Mouse (Mus musculus) c-Kit-positive CD71-positive TER-119-negative erythroid progenitor cells, embryonic 14.5 days (primary cell): Measurements from ENCODE around the gene Ick.
A peak's percentile ranks its signal among the peaks of the same experiment; 100 is the strongest.

Source experiments
- DNase-seq: peaks from one replicate; pipeline ENCODE4 v3.0.0-alpha.2; 2013; ENCODE audit warnings: low read depth

The Ick gene

DNA sequence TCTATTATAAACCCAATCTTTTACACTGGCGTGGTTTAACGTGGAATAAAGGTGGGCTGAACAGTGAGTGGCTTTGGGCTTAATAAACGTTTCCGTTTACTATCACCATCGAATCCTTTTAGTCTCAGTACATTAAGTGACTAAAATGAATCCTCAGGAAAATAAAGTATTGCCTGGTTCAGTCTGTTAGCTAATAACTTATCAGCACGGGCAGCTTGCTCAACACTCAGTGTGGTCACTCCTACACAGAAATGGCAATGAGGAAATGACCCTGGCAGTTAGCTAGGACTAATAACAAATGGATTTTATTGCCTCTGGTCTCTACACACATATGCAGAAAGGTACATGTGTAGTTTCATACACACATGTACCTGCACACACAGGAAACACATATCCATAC, 4.0 kb upstream of the Ick start:
- DNase-seq: peak; percentile 46

DNA sequence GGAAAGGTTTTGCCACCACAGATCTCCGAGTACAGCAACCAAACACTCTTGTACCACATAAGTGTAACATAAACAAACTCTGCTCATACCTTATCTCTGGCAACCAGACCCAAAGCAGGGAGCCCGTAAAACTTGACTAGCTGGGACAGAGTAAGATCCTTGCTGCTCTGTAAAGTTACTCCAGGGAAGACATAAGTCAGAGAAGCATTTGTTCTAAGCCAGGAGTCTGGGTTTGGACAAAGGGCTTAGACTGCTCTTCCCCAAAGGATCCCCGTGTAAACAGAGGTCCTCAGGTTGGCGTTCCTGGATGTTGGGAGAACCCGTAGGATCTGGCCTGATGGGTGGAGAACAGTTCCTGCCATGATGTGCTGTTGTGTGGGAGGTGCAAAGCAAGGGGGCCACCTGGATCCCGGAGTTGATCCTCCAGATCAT, 3.5 kb upstream of the Ick start:
- DNase-seq: peak; percentile 63

DNA sequence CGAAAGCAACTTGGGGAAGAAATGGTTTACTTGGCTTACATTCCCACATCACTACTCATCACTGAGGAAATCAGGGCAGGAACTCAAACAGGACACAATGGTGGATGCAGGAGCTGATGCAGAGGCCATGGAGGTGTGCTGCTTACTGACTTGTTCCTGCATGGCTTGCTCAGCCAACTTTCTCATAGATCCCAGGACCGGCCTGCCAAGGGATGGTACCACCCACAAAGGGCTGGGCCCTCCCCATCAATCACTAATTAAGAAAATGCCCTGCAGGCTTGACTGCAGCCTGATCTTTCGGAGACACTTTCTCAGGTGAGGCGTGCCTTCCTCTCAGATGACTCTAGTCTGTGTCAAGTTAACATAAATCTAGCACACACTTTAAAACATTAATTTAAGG, 2.2 kb upstream of the Ick start:
- no peak for DNase-seq

DNA sequence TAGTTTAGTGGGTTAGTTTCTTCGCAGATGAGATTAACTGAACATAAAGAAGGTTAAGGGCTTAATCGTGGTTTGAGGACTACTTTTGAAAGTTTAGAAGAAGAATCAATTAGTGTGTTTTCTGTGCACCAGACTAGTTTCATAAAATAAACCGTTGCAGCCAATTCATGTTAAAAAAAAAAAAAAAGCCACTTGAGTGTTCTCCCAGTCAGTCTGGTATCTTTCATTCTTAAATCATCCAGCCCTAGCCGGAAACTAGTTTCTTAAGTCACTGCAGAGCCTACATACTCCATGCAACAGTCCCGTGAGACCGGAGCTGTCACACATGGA, 1.4 kb upstream of the Ick start:
- no peak for DNase-seq

DNA sequence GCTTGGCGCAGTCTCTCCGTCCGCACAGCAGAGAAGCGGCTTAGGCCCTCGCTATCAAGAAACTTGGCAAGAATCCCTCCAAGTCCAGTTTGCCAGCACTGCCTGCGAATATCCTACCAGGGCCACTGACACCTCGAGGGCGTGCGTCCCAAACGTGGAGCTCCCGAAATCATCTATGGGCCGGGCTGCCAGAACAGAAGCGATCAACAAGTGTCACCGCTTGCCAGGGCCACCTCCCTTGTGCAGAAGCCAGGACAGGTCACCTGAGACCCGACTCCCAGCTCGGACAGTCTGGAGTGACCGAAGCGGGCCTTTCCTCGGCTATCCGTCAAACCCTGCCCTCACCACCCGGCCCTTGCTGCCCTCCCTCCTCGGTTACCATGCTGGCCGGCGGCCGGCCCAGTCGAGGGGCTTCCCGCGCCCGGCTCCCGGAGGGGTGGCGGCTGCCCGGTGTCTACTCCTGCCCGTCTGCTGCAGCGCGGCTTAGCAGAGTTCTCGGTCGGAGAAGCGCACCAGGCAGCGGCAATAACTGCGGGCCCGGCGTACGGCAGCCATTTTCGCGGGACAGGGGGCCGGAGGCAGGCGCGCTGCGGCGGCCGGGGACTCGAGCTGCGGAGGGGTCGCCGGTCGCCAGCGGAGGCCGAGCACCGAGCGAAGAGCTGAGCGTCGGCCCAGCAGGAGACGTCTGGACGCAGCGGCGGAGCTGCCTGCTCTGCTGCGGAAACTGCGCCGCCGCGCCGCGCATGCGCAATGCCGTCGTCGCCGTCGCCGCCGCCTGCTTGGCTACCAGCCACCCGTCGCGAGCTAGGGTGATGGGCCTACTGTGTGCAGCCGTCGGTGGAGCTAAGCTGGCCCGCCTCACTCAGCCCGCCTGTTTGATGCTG, 838 bp upstream of the Ick start:
- DNase-seq: peak; percentile 56

DNA sequence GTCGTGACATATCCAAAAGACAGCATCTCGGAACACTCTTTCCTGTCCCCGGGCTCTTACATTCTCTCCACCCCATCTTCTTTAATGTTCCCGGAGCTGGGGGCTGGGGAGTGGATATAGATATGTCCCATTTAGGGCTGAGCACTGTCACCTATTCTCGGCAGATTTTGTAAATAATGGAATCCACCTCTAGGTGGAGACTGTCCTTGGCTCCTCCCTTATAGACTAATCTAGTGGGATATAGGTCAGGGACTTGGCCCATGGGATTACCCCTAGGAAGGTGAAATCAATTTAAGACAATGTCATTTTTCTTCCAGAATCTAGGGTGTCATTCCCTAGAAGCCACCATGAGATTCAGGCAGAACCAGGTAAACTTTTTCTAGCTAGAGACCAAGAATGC, 664 bp downstream of the Ick start:
- peak; percentile 62 for DNase-seq

DNA sequence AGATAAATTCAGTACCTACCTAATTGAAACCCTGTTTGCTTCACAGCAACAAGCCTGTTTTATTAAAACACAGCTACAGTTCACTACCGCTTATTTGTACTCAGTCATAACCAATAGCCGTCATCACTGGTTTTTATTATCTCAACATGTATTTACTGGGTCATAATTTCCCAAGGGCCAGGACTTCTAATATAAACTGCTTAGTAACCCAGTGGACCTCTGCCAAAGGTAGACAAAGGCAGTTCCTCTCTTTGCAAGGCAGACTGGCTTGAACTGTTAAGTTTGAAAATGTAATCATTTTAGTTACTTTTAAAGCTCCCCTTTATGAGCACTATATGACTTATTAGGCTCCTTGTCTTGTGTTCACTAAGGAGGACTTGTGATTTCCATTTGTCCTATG, 2.5 kb downstream of the Ick start:
- DNase-seq: no peak

DNA sequence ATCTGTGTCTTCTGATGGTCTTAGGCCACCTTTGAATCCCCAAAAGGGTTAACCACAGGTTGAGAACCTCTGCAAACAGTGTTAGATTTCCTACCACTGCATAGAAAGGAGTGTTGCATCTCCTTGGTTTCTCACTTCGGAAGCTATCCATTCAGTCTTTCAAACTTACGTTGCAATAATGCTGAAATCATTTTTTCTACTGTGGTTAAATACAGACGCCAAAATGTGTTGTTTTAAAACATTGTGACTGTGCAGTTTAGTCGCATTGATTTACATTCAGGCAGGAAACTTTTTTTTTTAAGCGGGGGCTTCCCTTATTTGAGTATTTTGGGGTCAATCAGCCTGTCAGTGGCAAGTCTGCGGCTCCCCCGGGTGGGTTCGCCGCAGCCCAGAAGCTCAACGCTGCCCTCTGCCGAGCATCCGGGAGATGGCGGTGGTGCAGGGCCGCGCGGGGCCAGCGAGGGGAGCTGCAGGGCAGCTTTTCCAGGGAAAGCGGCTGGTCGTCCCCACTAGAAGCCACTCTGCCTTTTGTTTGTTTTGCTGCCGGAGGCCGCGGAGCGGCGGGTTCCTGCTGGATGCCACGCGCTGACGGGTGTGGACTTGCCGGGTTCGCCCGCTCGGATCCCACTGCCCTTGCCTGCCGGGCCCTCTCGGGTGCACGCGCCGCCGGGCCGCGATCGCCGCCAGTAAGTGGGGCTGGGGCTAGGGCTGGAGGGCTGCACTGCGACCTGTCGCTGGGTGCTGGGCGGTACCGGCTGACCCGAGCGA, 4.0 kb downstream of the Ick start:
- DNase-seq: peak; percentile 62

DNA sequence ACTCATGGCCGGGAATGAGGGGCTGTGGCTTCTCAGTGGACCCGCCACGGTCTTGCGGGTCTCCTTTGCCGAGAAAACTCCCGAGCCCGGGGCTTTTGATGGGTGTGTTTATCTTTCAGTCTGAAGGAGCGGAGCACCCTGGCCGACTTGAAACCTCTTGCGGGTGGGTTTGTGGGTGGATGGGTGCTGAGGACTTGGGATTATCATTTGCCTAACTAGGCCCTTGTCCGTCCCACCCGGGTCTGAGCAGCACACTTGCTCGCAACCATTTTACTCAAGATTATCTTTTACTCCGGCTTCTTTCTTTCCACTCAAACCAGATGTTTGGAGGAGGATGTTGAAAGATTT, 4.5 kb downstream of the Ick start:
- DNase-seq: no peak

DNA sequence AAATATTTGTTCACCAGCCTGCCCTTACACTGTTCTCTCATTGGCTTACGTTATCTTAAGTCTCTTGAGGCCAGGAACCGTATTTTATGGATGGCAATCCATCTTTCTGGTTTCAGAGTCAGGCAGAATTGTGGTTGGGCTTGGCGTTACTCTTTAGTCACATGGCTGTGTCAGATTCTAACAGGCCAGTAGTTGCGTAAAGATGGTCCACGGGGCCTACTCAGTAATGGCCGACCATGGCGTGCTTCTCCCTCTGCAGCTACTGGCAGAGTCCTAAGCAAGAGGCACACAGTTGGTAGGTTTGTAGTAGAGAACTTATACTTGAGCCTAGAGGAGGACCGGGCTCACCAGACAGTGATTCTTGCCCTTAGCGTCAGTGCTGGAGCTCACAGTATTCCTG, 6.8 kb downstream of the Ick start:
- no peak for DNase-seq

DNA sequence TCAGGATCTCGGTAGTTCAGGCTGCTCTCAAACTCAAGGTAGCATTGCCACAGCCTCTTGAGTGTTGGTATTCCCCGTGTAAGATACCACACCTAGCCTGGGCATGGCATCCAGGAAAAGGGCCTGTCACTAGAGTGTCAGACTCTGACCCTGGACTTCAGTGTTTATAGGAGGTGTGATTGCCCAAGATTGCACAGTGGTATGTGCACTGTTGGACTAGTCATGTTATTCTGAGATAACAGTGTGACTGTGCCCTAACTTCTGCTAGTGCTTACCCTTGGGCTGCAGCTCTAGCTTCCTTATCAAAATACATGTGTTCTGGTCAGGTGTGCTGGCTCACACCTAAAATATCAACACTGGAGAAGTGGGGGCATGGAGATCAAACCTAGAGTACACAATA, 8.7 kb downstream of the Ick start:
- no peak for DNase-seq

DNA sequence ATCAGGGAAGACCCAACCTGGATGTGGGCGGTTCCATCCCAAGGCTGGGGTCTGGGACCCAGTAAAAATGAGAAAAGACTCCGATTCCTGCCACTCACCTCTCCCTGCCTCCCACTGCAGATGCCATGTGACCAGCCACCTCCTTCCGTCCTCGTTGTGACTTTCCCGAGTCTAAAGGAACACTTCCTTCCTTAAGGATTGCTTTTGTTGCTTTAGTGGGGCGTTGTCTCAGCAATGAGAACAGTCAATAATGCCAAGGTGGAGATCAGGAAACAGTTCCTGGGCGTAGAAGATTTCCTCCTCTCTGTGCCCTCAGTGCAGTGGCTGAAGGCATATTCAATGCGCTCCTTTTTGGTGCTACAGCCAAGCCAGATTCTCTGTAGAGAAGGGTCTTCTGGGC, 12.4 kb downstream of the Ick start:
- no peak for DNase-seq

DNA sequence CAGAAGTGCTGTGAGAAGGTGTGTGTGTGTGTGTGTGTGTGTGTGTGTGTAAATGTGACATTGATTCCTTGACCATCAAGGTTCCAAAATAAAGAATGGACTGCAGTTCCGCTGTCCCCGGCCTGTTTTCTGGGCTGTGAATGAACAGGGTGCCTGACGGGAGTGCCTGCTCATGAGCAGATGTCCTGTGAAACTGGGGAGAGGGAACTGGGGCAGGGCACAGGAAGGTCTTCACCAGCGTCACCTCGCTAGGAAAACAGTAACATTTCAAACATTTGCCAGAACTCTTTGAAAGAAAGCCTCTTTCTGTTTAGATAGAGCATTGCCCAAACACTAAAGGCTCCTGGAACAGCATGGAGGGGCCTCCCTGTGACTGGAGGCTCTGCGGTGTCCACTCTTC, 13.0 kb downstream of the Ick start:
- no peak for DNase-seq

DNA sequence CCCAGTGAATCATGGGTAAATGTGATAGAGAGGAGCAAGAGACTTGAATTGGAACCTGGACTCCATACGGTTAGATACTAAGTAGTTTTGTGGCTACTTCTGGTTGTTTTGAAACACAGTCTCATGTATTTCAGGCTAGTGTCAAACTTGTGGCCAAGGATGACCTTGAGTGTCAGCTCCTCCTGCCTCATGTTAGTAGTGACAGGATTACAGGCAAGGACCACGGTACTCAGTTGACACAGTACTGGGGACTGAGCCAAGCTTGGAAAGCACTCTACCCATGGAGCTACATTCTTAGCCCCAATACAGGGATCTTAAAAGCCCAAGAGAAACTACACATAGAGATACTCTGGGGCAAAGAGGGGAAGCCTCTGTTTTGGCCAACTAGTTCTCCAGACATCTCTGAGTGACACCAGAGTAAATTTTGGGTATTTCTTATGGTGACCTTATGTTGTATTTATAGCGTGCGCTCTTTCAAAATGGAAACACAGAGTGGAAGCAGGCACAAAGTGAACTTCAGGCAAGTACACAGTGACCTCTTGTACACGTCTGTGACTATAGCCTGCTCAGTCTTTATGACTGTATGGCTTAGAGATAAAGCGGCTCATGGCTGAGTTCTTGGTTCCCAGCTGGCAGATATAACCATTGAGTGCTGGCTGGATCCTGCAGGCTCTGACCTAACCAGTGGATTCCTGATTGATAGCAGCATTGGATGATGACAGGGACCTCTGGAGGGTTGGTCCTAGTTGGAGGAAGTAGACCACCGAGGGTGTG, 14.1 kb downstream of the Ick start:
- DNase-seq: no peak

DNA sequence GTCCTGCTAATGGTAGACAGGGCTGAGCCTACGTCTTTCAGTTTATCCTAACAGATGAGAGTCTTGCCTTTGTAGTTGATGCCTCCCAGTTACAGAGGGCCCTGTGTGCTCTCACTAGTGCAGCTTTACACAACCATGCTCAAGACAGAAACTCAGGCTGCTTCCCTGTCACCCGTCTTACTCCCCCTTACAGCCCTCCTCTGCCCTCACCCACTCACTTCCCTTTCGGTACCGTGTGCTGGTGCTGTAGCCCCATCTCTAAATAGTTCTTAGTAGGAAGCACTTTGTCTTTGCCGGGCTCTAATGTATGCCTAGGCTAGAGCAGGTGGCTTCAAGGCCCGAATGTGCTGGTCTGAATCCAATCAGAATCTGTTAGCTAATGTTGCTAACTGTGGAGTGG, 15.3 kb downstream of the Ick start:
- DNase-seq: no peak

DNA sequence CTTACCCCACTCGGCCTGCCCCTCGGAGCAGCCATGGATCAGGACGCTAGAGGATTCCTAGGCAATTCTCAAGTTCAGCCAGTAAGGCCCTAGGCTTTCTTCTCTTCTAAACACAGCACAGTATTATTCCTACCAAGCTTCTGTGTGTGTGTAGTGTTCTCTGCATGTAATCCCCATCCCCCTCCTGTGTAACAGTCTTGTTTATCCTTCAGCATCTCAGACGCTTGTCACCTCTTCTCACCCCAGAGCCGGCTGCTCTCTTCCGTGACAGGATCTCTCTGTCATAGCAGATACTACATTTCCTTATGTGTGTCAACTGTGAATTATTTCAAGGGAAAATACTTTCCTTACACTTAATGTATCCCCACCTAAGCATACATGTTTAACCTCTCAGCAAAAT, 17.0 kb downstream of the Ick start:
- no peak for DNase-seq

DNA sequence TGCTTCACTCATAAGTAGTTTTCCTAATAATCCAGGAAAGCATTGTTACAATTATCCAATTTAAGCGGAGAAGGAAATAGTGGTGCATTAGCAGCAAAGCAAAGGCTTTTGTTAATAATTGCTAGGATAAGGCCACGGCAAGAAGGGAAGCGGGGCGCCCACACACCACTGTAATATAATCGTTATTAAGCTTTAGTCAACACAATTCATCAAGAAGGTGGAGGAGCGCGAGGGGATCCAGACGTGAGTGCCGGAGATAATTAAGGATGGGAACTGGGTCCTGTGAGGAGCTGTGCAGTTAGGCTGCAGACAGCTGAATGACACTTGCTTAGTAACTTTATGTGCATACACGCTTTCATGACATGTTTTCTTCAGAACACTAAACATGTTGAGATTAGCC, 17.7 kb downstream of the Ick start:
- DNase-seq: no peak

DNA sequence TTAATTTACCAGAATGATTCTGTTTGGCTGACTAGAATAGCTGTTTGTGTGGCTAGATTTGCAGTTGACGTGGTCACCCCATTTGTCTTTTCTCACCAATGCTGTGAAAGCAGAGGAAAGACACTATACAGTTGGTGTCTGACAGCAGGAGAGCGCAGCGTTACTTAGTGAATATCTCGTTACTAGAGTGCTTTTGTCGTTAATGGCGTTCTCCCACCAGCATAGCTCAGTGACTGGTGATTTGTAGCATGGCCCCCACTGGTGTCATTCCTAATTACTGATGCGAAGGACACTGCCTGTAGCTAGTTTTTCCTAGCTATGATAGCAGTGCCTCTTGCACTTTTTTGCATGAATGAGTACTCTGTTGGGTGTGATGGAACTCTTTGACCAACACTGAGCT, 26.7 kb downstream of the Ick start:
- DNase-seq: no peak

DNA sequence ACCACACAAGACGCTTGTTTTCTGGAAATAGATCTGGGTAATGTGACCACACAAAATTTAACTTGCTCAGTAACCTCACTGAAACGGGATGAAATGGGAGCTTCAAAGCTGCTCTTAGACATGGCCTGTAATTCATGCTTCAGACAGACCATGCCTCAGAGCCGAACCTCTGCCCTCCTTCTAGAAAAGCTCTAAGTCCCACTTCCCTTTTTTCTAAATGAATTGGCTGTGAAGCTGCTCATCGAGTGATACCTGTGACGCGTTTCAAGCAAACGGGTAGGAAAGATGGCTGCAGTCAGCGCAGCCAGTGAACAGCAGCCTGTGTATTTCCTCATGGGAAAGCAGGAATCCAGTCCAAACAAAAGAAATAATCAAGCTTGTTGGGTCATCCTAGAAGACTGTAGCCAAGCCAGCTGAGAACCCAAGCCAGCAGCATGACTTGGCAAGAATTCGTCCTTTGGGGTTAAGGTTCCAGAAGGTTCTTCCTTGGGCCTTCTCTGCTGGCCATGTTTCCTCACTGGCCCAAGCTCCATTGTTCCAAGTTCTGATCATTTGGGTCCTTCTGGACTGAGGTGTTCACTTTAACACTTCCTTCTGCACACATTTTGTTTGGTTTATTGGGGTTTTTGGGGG, 29.2 kb downstream of the Ick start:
- no peak for DNase-seq

DNA sequence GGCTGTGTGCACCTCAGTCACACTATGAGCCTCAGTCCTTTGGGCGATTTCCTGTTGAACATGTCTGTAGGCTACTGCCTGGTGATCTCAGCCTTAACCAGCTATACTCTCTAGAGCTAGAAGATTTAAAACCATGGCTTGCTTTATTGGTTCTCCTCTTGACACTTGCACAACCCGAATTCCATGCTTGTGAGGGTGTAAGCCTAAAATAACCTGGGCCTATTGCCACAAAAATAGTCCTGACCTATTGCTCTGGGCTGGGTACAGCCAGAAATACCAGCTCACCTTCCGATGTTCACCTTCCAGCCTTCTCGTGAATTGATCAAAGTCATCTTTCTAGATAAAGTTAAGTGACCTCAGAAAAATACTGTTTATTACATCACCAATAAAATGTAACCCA, 30.5 kb downstream of the Ick start:
- no peak for DNase-seq

DNA sequence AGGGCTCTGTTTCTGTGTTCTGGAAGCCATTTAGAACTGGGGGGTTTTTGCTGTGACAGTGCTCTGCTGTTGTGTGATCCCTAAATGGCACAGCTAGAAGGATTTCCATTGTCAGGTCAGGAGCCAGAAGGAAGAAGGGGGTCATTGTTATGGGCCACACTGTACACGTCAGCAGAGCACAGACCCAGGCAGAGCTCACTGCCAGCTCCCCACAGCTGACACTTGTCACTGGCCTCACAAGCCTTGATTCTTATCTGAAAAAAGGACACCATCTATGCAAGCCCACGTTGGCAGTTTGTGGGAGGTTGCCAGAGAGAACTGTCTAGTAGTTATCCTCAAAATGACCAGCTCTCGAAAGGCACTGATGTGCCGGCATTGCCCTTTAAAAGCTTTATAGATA, 37.1 kb downstream of the Ick start:
- DNase-seq: no peak

DNA sequence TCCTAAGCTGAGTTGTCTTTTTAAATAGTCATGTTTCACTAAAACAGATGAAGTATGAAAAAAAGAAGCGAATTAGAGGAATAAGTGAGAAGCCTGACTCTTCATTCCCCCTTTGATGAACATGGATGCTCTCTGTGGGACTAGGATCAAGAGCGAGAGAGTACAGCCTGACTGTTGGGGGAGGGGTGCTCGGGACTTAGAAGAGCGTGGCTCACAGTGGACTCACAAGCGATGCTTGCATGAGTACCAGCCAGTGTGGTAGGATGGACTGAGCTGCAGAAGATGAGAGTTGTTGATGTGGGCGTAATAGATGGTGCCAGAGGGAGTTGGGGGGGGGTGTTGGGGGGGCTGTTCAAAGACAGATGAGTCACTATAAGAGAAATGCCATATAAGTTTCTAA, 37.6 kb downstream of the Ick start:
- DNase-seq: no peak

DNA sequence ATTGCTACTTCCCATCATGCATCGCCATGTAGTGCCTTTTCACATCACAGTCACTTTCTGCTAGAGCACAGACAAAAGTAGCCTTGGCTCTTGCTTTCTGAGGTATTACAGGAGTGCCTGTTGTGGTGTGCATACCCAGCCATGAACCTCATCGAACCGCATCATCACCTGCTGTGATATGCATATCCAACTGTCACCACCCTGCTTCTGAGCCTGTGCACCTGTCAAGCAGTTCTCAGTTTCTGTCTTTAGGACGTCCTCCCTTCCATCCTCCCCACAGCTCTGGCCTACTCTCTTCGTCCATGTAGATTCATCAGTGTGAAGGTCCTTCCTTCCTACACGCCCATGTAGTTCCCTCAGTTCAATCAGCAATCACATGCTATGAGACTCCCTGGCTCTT, 39.2 kb downstream of the Ick start:
- no peak for DNase-seq
